Mouse (Mus musculus) embryonic stem cell, embryonic (primary cell): ENCODE measurements around the gene Dgat2.

Experiments
- CTCF ChIA-PET, 4 experiments: fragments of 300-600 bp in 2 of 4; fragments of 350-600 bp in 2 of 4; sonication (Branson Sonifier 250); formaldehyde crosslinking; loops; one replicate each; lab custom pipeline; 2022; ENCODE audit warnings: inconsistent platforms in 2 of 4; lab: Charles Lee
- POLR2A ChIA-PET, 4 experiments: fragments of 300-600 bp in 2 of 4; fragments of 350-600 bp in 2 of 4; sonication (Branson Sonifier 250); formaldehyde crosslinking; loops; one replicate each; lab custom pipeline; 2022; ENCODE audit warnings: antibody characterized with exemption in 4 of 4, inconsistent platforms in 1 of 4; lab: Charles Lee

The Dgat2 gene

GRCm38 (mm10) chr7:99175666-99176065, 6.9 kb downstream of the Dgat2 start:
- CTCF ChIA-PET, result interaction anchor here in 3 of 4 experiments (0.6 to 1.2 kb wide), 4 partner anchors 24 to 86 kb away, joined by 3 read pairs; no protein-coding TSS in a partner anchor
- POLR2A ChIA-PET, result interaction anchor here in 1 of 4 experiments (0.8 to 0.9 kb wide), 2 partner anchors 27 to 40 kb away, joined by 3 read pairs; no protein-coding TSS in a partner anchor

GRCm38 (mm10) chr7:99175118-99175517, 7.4 kb downstream of the Dgat2 start:
- ChIA-PET POLR2A (interaction anchor here in 2 of 4 experiments (0.7 to 1.4 kb wide), 5 partner anchors 8 to 90 kb away, joined by 3 to 5 read pairs (median 3); no protein-coding TSS in a partner anchor), CTCF (interaction anchor here in 1 of 4 experiments (0.9 kb wide), 1 partner anchor 54 kb away, joined by 3 read pairs; no protein-coding TSS in a partner anchor)

GRCm38 (mm10) chr7:99174006-99174405, 8.5 kb downstream of the Dgat2 start:
- CTCF ChIA-PET, result interaction anchor here in 1 of 4 experiments (0.7 kb wide), 1 partner anchor 23 kb away, joined by 3 read pairs; no protein-coding TSS in a partner anchor
- POLR2A ChIA-PET, result interaction anchor here in 2 of 4 experiments (0.6 to 1.4 kb wide), 5 partner anchors 8 to 470 kb away, joined by 3 to 5 read pairs (median 3); no protein-coding TSS in a partner anchor

- POLR2A ChIA-PET, result interaction anchor here in 1 of 4 experiments (1.2 to 1.9 kb wide), 2 partner anchors 10 to 17 kb away, joined by 3 to 4 read pairs; no protein-coding TSS in a partner anchor
- CTCF ChIA-PET, result interaction anchor here in 3 of 4 experiments (0.8 to 1.1 kb wide), 3 partner anchors 21 to 56 kb away, joined by 3 to 4 read pairs (median 3); no protein-coding TSS in a partner anchor
These were observed 9.6 kb downstream of the Dgat2 start for GRCm38 (mm10) chr7:99172898-99173297.

GRCm38 (mm10) chr7:99171730-99172463, 10.6 kb downstream of the Dgat2 start:
- ChIA-PET POLR2A (interaction anchor here in 2 of 4 experiments (0.6 to 1.9 kb wide), 5 partner anchors 9 to 133 kb away, joined by 3 to 4 read pairs (median 3); partner anchors contain the start of gene Dgat2 (in 1 of the 2)), CTCF (interaction anchor here in 1 of 4 experiments (0.9 kb wide), 1 partner anchor 57 kb away, joined by 3 read pairs; no protein-coding TSS in a partner anchor)

GRCm38 (mm10) chr7:99170519-99170918, 12.0 kb downstream of the Dgat2 start:
- ChIA-PET POLR2A (interaction anchor here in 1 of 4 experiments (1.3 kb wide), 1 partner anchor 12 kb away, joined by 4 read pairs; the partner anchor contains the start of gene Dgat2), CTCF (interaction anchor here in 1 of 4 experiments (1.5 kb wide), 1 partner anchor 59 kb away, joined by 4 read pairs; no protein-coding TSS in a partner anchor)

GRCm38 (mm10) chr7:99169717-99170403, 12.7 kb downstream of the Dgat2 start:
- ChIA-PET CTCF (interaction anchor here in 3 of 4 experiments (0.6 to 1.5 kb wide), 6 partner anchors 14 to 286 kb away, joined by 3 to 4 read pairs (median 4); no protein-coding TSS in a partner anchor), POLR2A (interaction anchor here in 2 of 4 experiments (0.6 to 1.3 kb wide), 2 partner anchors 12 to 13 kb away, joined by 4 to 5 read pairs; partner anchors contain the start of gene Dgat2 (in 1 of the 2))

- CTCF ChIA-PET, result interaction anchor here in 3 of 4 experiments (0.6 to 1.4 kb wide), 3 partner anchors 17 to 49 kb away, joined by 3 to 4 read pairs (median 4); partner anchors contain the start of gene Uvrag (in 1 of the 3)
- POLR2A ChIA-PET, result interaction anchor here in 3 of 4 experiments (0.6 to 2.1 kb wide), 3 partner anchors 13 to 115 kb away, joined by 3 to 6 read pairs (median 5); no protein-coding TSS in a partner anchor
These were observed 13.8 kb downstream of the Dgat2 start for GRCm38 (mm10) chr7:99168756-99169155.

GRCm38 (mm10) chr7:99167939-99168338, 14.6 kb downstream of the Dgat2 start:
- POLR2A ChIA-PET, result interaction anchor here in 3 of 4 experiments (0.6 to 2.1 kb wide), 3 partner anchors 14 to 398 kb away, joined by 4 to 6 read pairs (median 5); no protein-coding TSS in a partner anchor
- CTCF ChIA-PET, result interaction anchor here in 2 of 4 experiments (0.6 to 1.4 kb wide), 2 partner anchors 17 to 94 kb away, joined by 4 to 5 read pairs; no protein-coding TSS in a partner anchor

- POLR2A ChIA-PET, result interaction anchor here in 2 of 4 experiments (0.6 to 1.7 kb wide), 2 partner anchors 16 to 101 kb away, joined by 3 to 4 read pairs; partner anchors contain the start of genes Dgat2 (in 1 of the 2) and Map6 (in 1 of the 2)
These were observed 16.4 kb downstream of the Dgat2 start for GRCm38 (mm10) chr7:99166159-99166558.

GRCm38 (mm10) chr7:99164873-99165410, 17.6 kb downstream of the Dgat2 start:
- ChIA-PET POLR2A (interaction anchor here in 2 of 4 experiments (0.6 to 1.7 kb wide), 3 partner anchors 10 to 17 kb away, joined by 3 to 4 read pairs (median 3); partner anchors contain the start of gene Dgat2 (in 1 of the 2)), CTCF (interaction anchor here in 1 of 4 experiments (0.7 kb wide), 1 partner anchor 663 kb away, joined by 3 read pairs; no protein-coding TSS in a partner anchor)

More at GRCm38 (mm10) chr7:99166159-99166558, 16.4 kb downstream of the Dgat2 start:
- CTCF ChIA-PET, result interaction anchor here (0.5 to 1.1 kb wide), 4 partner anchors 17 to 118 kb away, joined by 3 read pairs; no protein-coding TSS in a partner anchor

GRCm38 (mm10) chr7:99162462-99162861, 20.1 kb downstream of the Dgat2 start:
- ChIA-PET POLR2A (interaction anchor here in 1 of 4 experiments (0.6 to 1.8 kb wide), 3 partner anchors 10 to 303 kb away, joined by 3 to 4 read pairs (median 4); partner anchors contain the start of gene Klhl35), CTCF (interaction anchor here (0.6 to 4.1 kb wide), 6 partner anchors 11 to 213 kb away, joined by 3 to 16 read pairs (median 6); no protein-coding TSS in a partner anchor)

GRCm38 (mm10) chr7:99161961-99162360, 20.6 kb downstream of the Dgat2 start:
- ChIA-PET CTCF (interaction anchor here (0.6 to 4.1 kb wide), 5 partner anchors 10 to 213 kb away, joined by 3 to 16 read pairs (median 8); no protein-coding TSS in a partner anchor), POLR2A (interaction anchor here in 1 of 4 experiments (0.6 to 1.8 kb wide), 3 partner anchors 10 to 304 kb away, joined by 3 to 4 read pairs (median 3); partner anchors contain the start of genes Dgat2 and Klhl35)

- CTCF ChIA-PET, result interaction anchor here (0.6 to 4.1 kb wide), 4 partner anchors 10 to 66 kb away, joined by 3 to 16 read pairs (median 12); no protein-coding TSS in a partner anchor
- POLR2A ChIA-PET, result interaction anchor here in 2 of 4 experiments (1.4 to 1.8 kb wide), 3 partner anchors 11 to 21 kb away, joined by 3 to 5 read pairs (median 4); partner anchors contain the start of gene Dgat2 (in 2 of the 2)
These were observed 21.0 kb downstream of the Dgat2 start for GRCm38 (mm10) chr7:99161529-99161928.

- ChIA-PET POLR2A (interaction anchor here in 2 of 4 experiments (1.4 kb wide), 2 partner anchors 21 kb away, joined by 3 to 5 read pairs; partner anchors contain the start of gene Dgat2 (in 2 of the 2)), CTCF (interaction anchor here in 2 of 4 experiments (2.8 to 4.1 kb wide), 2 partner anchors 10 kb away, joined by 16 read pairs; no protein-coding TSS in a partner anchor)
These were observed 21.5 kb downstream of the Dgat2 start for GRCm38 (mm10) chr7:99160995-99161394.

- POLR2A ChIA-PET, result no interaction called here
- CTCF ChIA-PET, result interaction anchor here in 2 of 4 experiments (0.6 to 0.8 kb wide), 2 partner anchors 8 to 64 kb away, joined by 3 read pairs; no protein-coding TSS in a partner anchor
These were observed 23.1 kb downstream of the Dgat2 start for GRCm38 (mm10) chr7:99159446-99159845.
